Mouse (Mus musculus): Measurements from ENCODE around the gene Kndc1.

Gene Kndc1

DNA sequence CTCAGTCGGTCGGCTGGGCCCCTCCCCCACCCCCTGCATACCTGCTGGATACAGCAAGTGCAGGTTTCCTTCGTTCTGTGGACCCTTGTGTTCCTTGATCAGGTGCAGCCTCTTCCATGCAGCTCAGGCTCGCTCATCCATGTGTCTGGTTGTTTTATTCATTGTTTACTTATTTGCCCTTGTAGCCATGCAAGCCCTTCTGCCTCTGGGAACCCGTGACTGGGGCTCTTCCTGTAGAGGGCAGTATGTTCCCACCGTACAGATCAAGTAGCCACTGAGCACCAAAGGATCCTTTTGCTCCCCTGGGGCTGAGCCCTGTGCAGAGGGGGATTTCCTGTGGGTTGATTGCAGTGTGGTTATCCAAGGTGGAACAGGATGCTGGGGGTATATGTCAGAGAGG, 11.2 kb downstream of the Kndc1 start:
- peak; percentile 79 for DNase-seq (ENCODE audit: low spot score)

DNA sequence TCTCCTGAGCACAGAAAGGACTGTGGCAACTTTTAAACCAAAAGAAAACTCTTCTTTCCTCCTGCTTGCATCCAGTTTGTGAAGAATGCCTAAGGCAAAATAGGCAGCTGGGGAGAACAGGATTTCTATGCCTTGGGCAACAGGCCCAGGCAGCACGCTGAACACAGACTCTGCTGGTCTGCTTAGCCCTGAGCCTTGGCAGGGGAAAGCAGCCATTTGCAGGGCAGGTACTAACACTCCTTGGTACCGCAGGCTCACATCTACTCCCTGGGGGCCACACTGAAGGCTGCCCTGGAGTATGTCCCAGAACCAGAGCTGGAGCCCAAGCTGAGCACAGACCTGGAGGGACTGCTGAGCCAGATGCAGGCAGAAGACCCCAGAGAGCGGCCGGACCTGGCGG, 13.7 kb downstream of the Kndc1 start:
- DNase-seq (ENCODE audit: low spot score) = no peak

DNA sequence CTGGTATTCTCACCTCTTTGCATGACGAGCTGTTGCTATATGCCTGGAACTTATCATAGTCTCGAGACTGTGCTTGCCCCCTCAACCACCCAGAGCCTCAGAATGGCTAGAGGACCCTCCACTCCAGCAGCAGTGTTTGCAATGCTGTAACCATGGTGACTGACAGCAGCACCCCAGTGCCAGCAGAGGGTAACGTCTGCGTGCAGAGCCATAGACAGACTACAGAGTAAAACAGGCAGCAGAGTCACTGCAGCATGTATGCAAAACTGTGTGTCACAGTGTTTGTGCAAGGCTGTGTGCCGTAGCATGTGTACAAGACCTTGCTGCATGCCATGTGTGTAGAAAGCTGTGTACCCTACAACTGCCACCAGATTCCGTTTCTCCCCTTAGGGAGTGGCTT, 15.0 kb downstream of the Kndc1 start:
- DNase-seq (ENCODE audit: low spot score) = peak; percentile 20

DNA sequence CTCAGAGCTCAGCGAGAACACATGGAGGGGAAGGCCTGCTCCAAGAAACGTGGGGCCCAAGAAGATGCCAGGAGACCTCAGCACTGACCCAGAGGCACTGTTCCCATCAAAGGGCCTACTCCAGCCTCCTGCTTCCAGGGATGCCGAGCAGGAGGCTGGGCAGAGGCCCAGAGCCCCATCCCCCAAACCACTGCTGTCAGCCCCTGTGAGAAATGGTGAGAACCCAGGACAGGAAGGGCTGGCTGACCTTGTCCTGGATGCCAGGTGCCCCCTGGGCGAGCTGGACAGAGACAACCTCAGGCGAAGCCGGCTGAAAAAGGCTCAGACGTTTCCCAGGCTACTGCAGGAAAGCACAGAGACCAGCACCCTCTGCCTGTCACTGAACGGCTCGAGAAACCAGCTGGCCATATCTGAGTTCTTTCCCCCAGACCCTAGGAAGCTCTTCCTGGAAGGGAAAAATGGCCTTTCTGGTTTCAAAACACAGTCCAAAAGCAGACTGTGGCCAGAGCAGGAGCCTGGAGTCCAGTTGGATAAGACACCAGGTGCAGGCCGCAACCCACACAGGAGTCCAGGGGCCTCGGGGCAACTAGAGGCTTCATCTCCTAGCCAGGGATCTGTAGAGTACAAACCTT, 15.8 kb downstream of the Kndc1 start:
- no peak for DNase-seq (ENCODE audit: low spot score)

DNA sequence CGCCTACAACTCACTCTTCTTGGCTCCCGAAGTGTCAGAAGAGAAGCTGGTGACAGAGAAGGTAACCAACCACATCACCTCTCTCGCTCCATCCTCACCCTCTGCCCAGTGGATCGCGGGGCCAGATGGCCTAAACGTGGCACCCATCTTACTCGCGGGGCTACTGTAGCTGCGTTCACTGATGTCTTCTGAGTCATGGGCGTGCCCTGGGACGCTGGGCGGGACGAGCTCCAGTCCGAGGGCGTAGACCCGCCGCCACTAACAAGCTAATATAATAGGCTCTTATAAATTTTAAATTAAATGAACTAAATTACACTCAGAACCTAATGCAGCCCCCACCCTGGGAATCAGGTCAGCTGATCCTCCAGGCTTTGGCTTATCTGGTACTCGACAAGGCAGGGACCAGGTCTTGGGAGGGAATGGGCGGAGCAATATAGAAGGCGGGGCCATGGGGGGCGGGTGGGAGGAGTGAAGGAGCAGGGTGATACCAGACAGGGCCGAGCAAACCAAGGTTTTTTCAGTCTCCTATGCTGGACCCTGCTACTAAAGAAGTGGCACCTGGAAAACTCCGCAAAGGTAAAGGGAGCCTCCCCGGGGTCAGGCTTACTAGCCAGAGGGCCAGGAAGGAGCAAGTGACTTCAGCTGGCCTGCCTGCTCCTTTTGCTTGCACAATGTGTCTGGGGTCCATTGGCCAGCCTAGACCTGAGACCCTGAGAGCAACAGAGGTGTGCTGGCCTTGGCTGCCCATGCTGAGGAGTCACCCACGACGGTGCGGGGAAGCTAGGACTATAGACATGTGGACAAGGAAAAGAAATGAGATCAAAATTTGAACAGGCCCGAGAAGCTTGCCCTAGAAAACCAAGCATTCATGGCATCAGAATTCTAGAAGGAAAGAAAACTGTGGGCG, 19.9 kb downstream of the Kndc1 start:
- DNase-seq (ENCODE audit: low spot score) = peak; percentile 51

DNA sequence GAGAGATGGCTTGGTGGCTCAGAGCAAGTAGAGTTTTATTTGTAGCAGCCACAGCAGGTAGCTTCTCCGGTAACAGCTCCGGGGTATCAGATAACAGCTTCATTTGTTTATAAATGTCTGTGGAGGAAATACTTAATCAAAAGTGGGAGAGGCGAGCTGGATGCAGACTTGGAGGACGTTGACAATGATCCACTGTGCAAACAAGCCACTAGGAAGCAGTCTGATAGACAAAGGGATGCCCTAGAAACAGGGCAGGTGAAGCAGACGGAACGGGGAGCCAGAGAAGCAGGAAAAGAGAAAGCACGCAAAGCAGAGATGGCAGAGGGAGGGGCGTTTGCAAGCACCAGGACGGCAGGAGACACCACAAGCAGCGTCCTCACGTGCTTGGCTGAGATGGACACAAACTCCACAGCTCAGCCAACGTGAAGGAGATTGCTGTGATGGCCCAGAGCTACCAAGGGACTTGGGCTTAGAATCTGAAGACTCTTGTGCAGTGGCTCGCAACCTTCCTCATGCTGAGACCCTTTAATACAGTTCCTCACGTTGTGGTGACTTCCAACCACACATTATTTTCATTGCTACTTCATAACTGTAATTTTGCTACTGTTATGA, 21.3 kb downstream of the Kndc1 start:
- DNase-seq (ENCODE audit: low spot score) = peak; percentile 17

DNA sequence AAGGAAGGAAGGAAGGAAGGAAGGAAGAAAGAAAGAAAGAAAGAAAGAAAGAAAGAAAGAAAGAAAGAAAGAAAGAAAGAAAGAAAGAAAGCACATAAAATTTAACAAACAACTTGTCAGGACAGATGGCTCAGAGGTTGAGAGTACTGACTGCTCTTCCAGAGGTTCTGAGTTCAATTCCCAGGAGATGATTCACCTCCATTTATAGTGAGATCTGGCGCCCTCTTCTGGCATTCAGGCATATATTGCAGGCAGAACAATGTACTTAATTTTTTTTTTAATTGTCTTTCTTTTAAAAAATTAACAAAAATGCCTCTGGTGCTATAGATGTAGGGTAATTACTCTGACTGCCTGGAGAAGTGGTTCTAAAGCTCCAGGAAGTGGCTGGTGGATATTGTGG, 21.8 kb downstream of the Kndc1 start:
- DNase-seq (ENCODE audit: low spot score) = peak; percentile 39

DNA sequence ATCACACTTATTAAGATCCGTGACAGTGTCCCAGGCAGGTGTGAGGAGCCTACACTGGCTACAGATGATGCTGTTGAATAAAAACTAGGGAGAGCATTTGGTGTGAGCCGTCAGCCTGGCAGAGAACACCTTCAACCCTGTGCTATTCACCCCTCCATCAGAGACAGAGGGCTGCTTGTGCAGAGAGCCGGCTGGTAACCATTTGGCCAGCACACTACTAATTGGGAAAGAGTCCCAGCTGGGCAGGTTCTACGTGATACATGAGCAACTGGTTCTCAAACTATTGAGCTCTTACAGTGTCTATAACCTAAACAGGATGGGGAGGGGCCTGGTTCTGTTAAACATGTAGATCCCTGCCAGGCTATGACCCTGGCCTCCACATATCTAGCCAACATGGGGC, 23.8 kb downstream of the Kndc1 start:
- no peak for DNase-seq (ENCODE audit: low spot score)

DNA sequence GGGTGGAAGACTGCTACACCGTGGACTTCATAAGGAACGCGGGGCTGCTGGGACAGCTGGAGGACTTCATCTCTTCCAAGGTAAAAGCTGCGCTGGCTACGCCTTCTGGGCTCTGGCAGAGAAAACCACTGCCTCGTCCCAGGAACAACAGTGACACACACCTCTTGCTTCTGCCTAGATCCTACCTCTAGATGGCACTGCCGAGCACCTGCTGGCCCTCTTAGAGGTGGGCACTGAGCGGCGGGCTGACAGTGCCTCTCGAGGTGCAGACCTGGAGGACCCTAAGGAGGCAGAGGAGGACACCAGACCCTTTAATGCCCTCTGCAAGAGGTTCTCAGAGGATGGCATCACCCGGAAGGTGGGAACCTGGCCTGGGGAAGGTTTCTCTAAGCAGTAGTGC, 36.2 kb downstream of the Kndc1 start:
- DNase-seq (ENCODE audit: low spot score) = peak; percentile 81

DNA sequence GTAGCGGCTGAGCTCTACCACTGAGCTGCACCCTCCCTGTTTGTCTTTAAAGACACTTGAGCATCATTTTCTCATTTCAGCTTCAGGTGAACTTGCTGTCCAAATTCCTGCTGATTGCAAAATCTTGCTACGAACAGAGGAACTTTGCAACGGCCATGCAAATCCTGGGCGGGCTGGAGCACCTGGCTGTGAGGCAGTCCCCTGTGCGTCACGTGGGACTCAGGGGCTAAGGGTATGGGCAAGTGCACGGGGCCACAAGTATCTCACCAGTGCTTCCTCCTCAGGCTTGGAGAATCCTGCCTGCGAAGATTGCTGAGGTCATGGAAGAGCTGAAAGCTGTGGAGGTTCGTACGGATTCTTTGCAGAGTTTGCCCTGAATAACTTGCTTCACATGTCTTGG, 42.2 kb downstream of the Kndc1 start:
- DNase-seq (ENCODE audit: low spot score) = no peak

DNA sequence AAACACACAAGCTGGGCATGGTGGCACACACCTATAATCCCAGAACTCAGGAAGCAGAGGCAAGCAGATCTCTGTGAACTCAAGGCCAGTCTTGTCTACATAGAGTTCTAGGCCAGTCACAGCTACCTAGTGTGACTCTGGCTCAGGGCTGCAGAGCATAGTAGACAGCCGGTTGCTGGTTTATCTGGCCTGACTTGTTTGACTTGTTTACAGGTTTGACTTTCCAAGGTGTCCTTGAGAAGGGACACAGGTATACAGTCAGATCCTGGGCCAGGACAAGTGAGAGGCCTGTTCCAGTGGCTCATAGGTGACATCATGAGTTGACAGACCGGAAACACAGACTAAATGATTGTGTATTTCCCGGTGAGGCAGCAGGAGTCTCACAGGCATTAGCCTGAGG, 42.6 kb downstream of the Kndc1 start:
- DNase-seq (ENCODE audit: low spot score) = no peak

DNA sequence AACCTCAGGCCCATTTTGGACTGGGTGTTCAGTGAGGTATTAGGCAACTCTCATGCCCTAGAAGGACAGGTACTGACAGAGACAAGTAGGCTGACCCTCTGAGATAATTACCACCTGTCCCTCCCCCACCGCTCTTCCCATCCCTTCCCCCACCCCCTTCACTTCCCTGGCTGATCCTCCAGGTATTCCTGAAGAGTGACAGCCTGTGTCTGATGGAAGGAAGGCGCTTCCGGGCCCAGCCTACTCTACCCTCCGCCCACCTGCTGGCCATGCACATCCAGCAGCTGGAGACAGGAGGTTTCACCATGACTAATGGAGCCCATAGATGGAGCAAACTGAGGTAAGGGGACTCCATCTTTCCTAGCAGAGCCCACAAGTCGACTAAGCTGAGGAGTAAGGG, 43.3 kb downstream of the Kndc1 start:
- DNase-seq (ENCODE audit: low spot score) = no peak

DNA sequence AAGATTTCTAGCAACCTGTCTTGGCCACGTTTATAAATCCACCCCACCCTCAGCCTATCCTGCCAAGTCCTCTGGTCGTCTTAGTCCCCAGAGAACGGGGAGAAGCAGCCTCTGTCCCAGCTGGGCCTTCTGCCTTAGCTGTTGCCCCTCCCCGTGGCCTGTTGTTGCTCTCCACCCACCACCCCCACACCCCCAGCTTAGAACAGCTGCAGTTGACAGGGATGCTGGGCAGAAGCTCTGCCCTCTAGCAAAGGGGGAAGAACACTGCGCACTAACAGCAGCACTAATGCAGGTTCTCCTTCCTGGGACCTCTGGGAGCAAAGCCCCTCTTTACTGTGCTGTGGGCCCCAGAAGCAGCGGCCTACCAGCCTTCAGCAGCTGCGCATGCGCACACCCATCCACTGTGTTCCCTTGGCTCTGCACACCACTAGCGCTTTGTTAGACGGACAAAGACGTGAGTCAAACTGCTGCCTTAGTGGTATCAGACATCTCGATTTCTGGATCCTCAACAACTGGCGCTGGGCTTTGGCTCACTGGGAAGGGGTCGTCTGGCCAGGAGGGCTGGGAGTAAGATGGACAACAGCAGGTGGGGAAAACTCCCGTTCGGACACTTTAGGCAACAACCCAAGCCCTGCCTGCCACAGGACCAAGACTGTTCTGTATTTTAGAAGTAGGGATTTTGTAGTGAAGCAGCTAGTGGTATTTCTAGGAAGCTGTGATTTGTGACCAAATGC, 46.1 kb downstream of the Kndc1 start:
- no peak for DNase-seq (ENCODE audit: low spot score)

DNA sequence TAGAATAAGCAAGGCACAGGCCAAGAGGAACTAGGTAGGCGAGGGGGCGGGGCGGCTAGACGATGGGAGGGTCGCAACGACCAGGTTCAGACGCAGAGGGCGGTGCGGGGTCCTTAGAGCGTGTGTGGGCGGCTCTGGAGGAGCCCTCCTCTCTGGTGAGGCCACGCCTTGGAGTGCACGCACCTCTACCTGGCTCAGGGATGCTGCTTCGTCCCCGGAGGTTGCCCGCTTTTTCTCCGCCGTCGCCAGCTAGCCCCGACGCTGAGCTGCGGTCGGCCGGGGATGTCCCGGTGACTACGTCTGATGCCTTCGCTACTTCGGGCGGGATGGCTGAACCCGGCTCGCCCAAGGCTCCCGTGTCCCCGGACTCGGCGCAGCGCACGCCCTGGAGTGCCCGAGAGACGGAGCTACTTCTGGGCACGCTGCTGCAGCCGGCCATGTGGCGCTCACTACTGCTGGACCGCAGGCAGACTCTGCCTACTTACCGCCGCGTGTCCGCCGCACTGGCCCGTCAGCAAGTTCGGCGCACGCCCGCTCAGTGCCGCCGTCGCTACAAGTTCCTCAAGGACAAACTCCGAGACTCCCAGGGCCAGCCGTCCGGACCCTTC, 49.3 kb downstream of the Kndc1 start, which contains the start of gene Utf1:
Gene Utf1, plus strand, starts transcription at position 116 of the 608 bp plus-strand sequence.
- peak; percentile 59 for DNase-seq (ENCODE audit: low spot score)

DNA sequence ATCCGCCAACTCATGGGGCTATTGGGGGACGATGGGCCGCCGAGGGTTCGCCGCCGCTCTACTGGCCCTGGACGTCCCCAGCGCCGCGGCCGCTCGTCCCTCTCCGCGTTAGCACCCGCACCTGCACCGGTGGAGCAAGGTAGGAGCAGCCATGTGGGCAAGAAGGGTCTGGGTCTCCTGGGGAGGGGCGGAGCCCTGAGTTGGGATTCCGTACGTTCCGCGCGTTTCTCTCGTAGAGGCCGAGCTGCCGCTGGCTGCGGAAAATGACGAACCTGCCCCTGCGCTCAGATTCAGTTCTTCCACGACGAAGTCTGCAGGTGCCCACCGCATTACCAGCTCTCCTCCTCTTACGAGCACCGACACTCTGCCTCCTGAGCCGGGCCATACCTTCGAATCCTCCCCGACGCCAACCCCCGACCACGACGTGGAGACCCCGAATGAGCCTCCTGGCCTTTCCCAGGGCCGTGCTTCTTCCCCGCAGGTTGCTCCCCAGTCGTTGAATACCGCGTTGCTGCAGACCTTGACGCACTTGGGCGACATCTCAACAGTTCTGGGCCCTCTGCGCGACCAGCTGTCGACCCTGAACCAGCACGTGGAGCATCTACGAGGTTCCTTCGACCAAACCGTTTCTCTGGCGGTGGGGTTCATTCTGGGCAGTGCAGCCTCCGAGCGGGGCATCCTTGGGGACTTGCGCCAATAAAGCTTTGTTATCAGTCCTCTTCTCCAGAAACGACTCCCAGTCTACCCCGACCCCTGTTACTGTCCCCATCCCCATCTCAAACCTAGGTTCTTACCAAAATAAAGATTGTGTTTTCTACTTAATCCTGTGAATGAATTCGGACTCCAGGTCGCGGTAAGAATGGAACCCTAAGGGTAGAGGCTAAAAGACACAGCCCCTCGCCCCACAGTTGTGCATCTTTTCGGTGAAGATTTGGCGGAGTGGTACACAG, 50.1 kb downstream of the Kndc1 start:
- no peak for DNase-seq (ENCODE audit: low spot score)

DNA sequence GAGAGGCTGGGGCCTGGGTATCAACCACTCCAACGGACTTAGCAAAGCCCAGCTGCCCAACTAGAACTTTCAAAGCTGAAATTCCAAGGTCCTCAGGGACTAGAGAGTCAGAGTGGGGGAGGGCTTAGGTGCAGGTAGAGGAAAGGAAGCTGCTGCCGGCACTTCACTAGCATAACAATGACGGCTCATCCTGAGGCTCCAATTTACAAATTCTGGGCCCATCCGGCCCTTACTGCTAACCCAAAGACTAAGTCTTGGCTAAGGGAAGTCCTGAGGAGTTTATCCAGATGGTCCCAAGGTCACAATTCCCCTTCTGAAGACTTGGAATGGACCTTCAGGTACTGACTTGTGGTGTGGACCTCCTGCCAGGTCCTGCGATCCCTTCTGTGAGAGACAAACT, 51.0 kb downstream of the Kndc1 start:
- DNase-seq (ENCODE audit: low spot score) = no peak

DNA sequence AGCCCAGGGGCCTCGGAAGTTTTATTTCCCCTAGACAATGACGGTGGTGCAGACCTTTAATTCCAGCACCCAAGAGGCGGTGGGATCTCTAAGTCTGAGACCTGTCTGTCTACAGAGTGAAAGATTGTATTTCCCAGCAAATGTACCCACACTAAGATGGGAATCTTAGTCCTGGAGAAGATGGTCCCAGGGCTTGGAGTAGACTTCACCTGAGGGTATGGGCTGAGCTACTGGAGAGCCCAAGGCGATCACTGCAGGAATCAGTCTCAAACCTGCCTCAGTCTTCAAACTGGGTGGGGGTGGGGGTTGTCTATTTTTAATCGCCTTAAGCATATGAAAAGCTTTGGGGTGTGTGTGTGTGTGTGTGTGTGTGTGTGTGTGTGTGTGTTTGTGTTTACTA, 51.5 kb downstream of the Kndc1 start:
- no peak for DNase-seq (ENCODE audit: low spot score)

DNA sequence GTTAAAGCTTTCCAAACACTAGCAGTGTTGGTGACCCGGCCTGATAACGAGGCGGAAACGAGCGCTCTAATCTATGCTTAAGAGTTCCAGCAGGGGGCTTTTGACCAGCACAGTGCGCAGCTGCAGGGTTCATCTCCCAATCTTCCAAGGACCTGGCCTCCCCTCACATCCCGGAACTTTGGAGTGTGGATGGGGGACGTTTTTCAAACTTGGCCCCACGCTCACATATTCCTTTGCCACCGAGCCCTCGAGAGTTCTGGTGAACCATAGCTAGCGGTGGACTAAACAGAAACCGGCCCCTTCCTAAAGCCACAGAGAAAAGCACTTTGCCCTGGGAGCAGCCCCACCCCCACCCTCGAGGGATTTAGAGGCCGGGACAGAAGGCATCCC, 55.4 kb downstream of the Kndc1 start:
- DNase-seq (ENCODE audit: low spot score) = peak; percentile 78

DNA sequence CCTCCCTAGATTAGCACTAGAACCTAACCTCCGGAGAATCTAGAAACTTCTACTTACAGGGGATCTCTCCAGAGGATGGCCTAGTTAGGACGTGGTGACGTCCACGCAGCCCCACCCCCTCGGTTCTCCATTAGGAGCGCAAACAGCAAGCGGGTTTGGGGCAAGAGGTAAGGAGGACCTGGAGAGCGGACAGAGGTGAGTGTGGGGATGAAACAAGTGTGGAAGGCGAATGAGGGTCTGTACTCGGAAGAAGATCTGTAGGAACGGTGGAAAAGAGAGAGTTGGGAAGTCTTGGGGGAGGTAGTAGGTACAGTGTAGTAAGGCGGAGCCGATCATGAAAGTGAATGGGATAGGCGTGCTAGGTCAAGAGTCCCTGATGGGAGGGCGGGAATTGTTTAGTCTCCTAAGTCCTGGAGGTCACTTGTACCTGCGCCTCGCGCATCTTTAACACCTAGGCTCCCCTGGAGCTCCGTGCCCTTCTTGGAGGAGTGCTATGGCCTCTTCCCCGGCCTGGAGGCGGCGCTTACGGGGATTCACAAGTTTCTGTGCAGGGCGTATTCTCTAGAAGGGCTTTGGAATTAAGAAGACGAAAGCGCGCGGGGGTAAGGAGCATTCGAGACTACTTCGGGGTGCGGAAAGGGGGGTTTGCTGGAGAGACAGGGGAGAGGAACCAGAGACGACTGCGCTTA, 55.9 kb downstream of the Kndc1 start:
- DNase-seq (ENCODE audit: low spot score) = peak; percentile 50

DNA sequence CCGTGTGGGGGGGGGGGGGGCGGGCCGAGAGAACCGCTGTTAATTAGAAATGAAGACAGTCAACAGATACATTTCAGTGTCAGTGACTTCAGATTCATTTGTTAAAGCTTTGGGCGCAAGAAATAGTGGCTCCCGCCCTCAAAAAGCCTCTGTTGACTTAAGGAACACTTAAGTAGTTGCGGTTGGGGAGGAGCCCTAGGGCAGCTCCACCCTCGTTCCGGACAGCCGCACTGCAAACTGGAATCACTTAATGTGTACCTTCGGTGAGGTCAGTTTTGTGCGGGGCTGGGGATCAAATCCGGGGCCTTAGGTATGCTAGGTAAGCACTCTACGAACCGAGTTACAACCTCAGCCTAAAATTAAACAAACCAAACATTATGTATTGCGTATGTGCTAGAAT, 56.6 kb downstream of the Kndc1 start:
- DNase-seq (ENCODE audit: low spot score) = peak; percentile 52

Data from embryo, embryonic 10 days (tissue).